Mouse (Mus musculus) cerebellum, adult 2 months (tissue): Measurements from ENCODE around the gene Cipc. TPM values are rescaled to one million over a fixed set of nuclear protein-coding genes. Genes with fewer than 3 reads are reported as not detected.

Source experiments
- DNase-seq, 2 experiments: peaks; one replicate each; pipeline ENCODE4 v3.0.0; 2021
- H3K27ac ChIP-seq: fragments of 200-500 bp; 2 replicates; pipeline ENCODE4 v1.5.1; 2012; ENCODE audit warnings: low read length, control low read depth, inconsistent platforms; ENCODE audit not compliant: insufficient read depth
- H3K27me3 ChIP-seq: fragments of 200-500 bp; 2 replicates; pipeline ENCODE4 v1.6.1; 2012; ENCODE audit warnings: inconsistent platforms, mild to moderate bottlenecking, low read length, moderate library complexity; ENCODE audit not compliant: control insufficient read depth, insufficient read depth
- H3K4me1 ChIP-seq: fragments of 200-500 bp; 2 replicates; pipeline ENCODE4 v1.6.1; 2011; ENCODE audit warnings: low read length; ENCODE audit not compliant: control insufficient read depth, insufficient read depth
- H3K4me3 ChIP-seq: fragments of 200-500 bp; replicated peaks from 2 replicates; pipeline ENCODE3; 2011; ENCODE audit warnings: mild to moderate bottlenecking, low read depth, low read length, control low read depth; ENCODE audit not compliant: insufficient read depth
- CTCF ChIP-seq: fragments of 200-500 bp; IDR thresholded peaks from 2 replicates; pipeline ENCODE4 v1.5.1; 2011; ENCODE audit warnings: low read depth, mild to moderate bottlenecking, control low read depth, low read length, moderate library complexity, borderline replicate concordance; ENCODE audit not compliant: insufficient read depth
- POLR2A ChIP-seq: fragments of 200-500 bp; IDR thresholded peaks from 2 replicates; pipeline ENCODE4 v1.6.1; 2011; ENCODE audit warnings: low read length, control low read depth, borderline replicate concordance; ENCODE audit not compliant: insufficient read depth
- WGBS: fragments of 180-500 bp; shearing (Covaris S2); methylation state at CpG from one replicate; pipeline ENCODE4 v1.1.7; 2018; 5-methylcytosine and 5-hydroxymethylcytosine counted together
- polyA plus RNA-seq: library from polyadenylated mRNA; depleted of rRNA; stranded (reverse); fragments of >200 nt; gene quantifications from 2 replicates; pipeline ENCODE4 v1.2.3, GENCODE M21; 2012

Gene Cipc
- polyA plus RNA-seq, 1 experiment = 127 TPM

DNA sequence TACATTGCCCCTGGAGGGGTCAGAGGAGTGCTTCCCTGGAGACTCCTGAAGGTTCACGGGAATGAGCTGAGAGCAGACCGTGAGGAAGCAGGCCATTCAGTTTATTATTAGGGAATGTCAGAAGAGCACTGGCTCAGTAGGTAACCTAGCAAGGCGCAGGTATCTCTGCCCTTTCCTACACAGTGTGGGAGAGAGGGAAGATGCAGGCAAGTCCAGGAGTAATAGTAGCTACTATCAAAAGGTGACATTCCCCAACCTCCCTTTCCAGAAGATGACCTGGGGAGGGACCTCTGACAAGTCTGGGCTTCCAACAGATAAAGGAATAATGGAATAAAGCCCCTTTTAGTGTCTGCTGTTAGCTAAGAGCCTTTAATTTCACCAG lies 22.4 kb downstream of the Cipc start:
- WGBS = 57% methylated on average over 3 of the region's 3 CpGs
- H3K27ac ChIP-seq = no peak overlapping the region
- TF ChIP-seq POLR2A = no peak
- TF ChIP-seq CTCF = no peak

DNA sequence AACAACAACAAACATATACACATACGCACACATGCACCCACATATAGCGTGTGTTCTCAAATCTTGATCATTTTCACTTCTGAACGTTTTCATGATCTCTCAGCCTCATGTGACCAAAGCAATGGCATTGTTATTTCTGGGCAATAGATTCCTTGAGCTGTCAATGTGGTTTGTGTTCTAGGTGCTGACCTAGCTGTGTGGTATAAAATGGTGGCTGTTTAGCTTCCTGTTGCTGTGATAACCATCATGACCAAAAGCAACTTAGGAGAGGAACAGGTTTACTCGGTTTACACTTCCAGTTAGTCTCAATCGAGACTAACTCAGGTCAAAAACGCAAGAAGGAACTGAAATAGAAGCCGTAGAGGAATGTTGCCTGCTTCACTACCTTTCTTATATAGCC lies 24.2 kb downstream of the Cipc start:
- Histone ChIP-seq H3K4me1 (peaks cover 41% of the 10 kb centered on the region), H3K4me3 (no peak overlapping the region), H3K27ac (no peak overlapping the region), H3K27me3 (no peaks in the 10 kb centered on the region)
- WGBS = 96% methylated on average over 7 of the region's 7 CpGs
- no peak for DNase-seq
- TF ChIP-seq POLR2A (no peak), CTCF (no peak)

More for the DNA sequence above, 22.4 kb downstream of the Cipc start:
- Histone ChIP-seq H3K27me3 (no peaks in the 10 kb centered on the region), H3K4me3 (no peak overlapping the region), H3K4me1 (peaks cover 44% of the 10 kb centered on the region)
- no peak for DNase-seq

DNA sequence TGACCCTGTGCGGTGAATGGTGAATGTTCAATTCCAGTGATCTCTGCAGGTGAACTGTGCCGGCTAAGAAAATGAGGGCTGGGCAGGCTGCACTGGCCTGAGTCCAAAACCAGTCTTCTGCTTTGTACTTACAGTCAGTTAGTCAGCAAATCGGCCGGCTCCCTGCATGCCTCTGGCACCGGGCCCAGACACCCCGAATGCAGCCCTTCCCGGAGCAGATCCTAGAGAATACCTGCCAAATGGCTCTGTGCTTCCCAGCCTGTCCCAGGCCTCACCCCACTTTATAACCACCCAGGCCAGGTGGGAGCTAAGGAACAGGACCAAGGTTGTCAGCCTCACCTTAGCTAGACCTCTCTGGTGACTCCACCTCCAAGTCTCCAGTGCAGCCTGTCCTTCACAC lies 26.4 kb downstream of the Cipc start:
- Histone ChIP-seq H3K27ac (peak overlapping the region; percentile 53), H3K4me3 (no peak overlapping the region), H3K4me1 (peaks cover 44% of the 10 kb centered on the region), H3K27me3 (no peaks in the 10 kb centered on the region)
- under 1% methylated on average over 7 of the region's 7 CpGs for WGBS
- TF ChIP-seq CTCF = no peak
- TF ChIP-seq POLR2A = no peak
- DNase-seq = peak; percentile 96 to 98

DNA sequence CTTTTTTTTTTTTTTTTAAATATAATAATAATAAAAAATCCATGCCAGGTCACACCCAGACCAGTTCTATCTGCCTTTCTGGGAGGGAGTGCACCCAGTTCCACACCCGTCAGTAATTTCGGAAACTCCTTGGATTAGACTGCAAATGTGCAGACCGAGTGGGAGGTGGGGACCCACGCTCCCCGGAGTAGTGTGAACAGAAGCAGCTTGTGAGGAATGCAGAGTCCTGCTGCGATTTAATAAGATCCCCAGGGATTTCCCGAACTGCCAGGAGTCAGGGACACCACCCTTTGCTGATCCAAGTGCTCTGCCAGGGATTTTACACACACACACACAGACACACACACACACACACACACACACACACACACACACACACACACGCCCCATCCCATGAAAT lies 26.9 kb downstream of the Cipc start:
- H3K4me1 ChIP-seq = peaks cover 41% of the 10 kb centered on the region
- no peak overlapping the region for H3K4me3 ChIP-seq
- peak in 1 of 2 experiments; percentile 51 for DNase-seq
- no peak for TF ChIP-seq POLR2A
- TF ChIP-seq CTCF = no peak
- H3K27me3 ChIP-seq = no peaks in the 10 kb centered on the region
- 7% methylated on average over 8 of the region's 8 CpGs for WGBS
- H3K27ac ChIP-seq = peak overlapping the region; percentile 93

DNA sequence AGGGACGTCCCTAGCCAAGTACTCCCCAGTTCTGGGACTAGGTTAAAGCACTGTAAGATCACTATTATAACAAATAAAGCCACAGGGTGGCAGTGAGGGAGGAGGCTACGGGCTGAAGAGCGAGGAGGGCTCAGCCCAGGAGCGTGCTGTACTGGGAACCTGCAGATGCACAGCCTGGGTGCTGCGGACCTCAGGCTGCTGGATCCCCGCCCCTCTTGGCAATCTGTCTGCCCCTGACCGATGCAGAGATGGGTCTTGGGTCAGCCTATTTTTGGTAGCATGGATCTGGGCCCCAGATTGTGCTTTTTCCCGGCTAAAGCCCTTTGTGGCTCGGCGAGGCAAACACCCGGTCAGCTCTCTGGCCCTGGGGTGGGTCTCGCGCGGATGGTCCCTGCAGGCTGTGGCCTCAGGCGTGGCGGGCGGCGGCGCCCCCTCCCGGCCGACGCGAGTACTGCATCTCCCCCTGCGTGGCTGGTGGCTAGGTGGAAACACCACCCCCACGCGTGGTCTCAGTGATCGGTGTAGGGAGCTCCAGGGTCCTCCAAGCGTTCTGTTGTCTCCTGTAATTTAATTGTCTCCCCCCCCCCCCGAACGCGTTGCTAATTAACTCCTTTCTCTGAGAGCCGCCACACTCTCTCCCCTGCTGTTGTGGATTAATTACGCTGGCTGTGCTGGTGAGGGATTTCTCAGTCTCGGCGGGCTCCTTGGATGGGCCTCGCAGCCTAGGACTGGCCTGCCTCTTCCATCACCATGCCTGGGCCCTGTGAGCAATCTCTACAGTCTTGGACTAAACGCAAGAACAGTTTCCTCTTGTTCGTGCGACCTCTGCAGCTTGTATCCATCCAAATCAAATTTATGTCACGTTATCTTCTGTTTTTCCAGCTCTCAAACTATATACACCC lies 27.8 kb downstream of the Cipc start:
- H3K27ac ChIP-seq = peak overlapping the region; percentile 93
- WGBS = 4% methylated on average over 40 of the region's 40 CpGs
- TF ChIP-seq CTCF = peak; percentile 91
- peak; percentile 30; the same call in 1 of the 2 replicates for TF ChIP-seq POLR2A
- H3K4me1 ChIP-seq = peaks cover 41% of the 10 kb centered on the region
- H3K4me3 ChIP-seq = peak overlapping the region; percentile 40
- H3K27me3 ChIP-seq = no peaks in the 10 kb centered on the region
- DNase-seq = peak; percentile 88 to 94

DNA sequence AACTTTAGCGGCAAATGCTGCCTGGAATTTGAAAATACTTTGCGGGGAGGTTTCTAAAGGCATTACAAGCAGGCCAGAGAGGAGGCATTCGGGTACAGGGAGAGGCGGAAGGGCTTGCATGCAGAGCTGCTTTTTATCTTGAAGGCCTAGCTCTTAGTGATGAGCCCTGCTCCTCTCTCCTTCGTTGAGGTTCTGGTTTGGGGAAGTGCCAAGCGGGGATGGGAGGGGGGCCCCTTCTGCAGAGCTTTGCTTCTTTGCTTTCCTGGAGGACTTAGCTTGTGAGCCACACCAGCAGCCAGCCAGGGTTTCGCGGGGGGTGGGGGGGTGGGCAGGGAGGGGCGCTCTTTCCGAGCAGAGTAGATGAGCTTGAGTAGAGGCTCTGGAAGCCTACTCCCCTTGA lies 28.9 kb downstream of the Cipc start:
- Histone ChIP-seq H3K27ac (0 out of 2 replicates have a peak overlapping the region, but pooled peaks have one; percentile 93), H3K4me3 (no peak overlapping the region), H3K27me3 (no peaks in the 10 kb centered on the region), H3K4me1 (peaks cover 38% of the 10 kb centered on the region)
- no peak for DNase-seq
- 66% methylated on average over 10 of the region's 10 CpGs for WGBS
- TF ChIP-seq CTCF (no peak), POLR2A (no peak)

DNA sequence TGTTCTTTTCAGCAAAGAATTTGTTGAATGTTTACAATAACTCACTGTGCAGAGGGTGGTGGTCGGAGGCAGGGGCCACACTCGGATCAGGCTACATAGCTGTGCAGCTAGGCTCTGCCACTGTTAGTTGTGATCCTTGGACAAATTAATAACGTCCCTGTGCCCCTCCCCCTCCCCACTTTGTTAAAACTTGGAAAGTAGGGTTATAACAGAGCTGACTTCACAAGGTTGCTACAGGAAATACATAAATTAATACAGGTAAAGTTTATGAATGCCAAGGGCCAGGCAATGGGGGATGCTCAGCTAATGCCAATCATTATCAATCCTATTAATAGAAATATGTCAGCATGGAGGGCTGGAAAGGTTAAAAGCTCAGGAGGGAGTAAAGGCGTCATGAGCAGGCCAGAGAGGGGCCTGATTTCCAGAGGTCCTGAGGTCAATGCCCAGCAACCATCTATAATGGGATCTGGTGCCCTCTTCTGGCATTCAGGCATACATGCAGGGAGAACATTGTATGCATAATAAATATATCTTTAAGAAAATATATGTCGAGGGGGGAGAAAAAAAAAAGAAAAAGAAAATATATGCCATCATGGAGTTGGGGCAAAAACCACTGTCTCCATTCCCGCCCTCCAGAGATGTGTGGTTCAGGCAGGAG lies 29.8 kb downstream of the Cipc start:
- Histone ChIP-seq H3K4me3 (no peak overlapping the region), H3K4me1 (peaks cover 38% of the 10 kb centered on the region), H3K27ac (no peak overlapping the region), H3K27me3 (no peaks in the 10 kb centered on the region)
- TF ChIP-seq POLR2A (no peak), CTCF (peak; percentile 53)
- DNase-seq = no peak
- WGBS = 68% methylated on average over 6 of the region's 6 CpGs
